In the genomic region with DNA sequence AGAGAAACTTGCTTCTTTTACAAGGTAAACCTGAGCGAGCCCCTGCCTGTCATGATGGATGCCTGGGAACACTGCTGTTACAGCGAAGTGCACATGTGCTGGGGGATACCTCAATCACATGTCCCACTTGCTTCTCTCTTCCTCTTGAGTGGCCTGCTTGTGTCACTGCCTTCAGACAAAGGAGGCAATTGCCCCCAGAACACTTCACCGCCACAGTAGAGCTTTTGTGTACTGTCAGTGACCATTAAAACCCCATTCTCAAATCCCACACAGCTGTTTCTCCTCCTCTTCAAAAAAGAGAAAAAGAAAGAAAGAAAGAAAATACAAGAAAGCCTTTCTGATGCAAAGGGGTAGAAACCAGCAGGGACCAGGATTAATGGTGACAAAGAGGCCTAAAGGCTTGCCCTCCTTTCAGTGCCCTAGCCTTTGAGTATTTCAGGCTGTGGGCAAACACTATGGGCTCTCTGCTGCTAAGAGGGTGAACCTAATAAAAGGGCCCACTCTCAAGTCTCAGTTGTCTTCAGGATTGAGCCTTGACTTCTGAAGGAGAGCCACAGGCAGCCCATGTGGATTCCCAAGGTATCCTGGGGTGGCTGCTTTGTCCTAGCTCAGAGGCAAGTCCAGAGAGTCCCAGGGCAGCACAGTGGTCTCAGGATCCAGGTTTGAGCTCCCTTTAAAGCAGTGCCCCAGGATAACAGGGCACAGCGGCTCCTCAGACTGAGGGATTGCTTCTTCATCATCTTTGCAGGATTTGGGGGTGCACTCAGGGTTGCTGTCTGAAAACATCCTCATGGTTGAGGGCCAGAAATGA, we compare ENCODE assay signal across 24 mouse cellular contexts. TPM values are rescaled to one million over a fixed set of nuclear protein-coding genes. Genes with fewer than 3 reads are reported as not detected.
DNase-seq lines count a peak whose midpoint lies in the region; ATAC-seq lines count a peak whose summit lies in the region.
"Had no signal": no experiment of that assay in that cellular context is flagged by ENCODE, and none has a peak within 500 bp of the region (broad histone marks: within the 10 kb centered on the region; RNA-seq: fewer than 3 reads in every experiment).

No protein-coding gene starts in this region.

- H3K4me3 ChIP-seq in forebrain, embryonic 11.5 days (ENCODE audit: low read depth, low read length): no peak overlapping the region
- no peak overlapping the region for H3K4me3 ChIP-seq in forebrain, embryonic 15.5 days
- no peak overlapping the region for H3K4me3 ChIP-seq in forebrain, embryonic 13.5 days
- H3K4me3 ChIP-seq in midbrain, embryonic 15.5 days: no peak overlapping the region
- no peak overlapping the region for H3K4me3 ChIP-seq in liver, embryonic 11.5 days (ENCODE audit: low read depth, low read length)
- H3K4me3 ChIP-seq: gastrocnemius, adult 2 months; heart, embryonic 12.5 days; limb, embryonic 12.5 days; lung, embryonic 15.5 days had no signal

- peaks cover 3% of the 10 kb centered on the region; the same call in 1 of the 2 replicates for H3K4me1 ChIP-seq in forebrain, embryonic 11.5 days (replicated peaks; ENCODE audit: control insufficient read depth, insufficient read depth, low read length)
- no peaks in the 10 kb centered on the region for H3K4me1 ChIP-seq in forebrain, embryonic 15.5 days
- H3K4me1 ChIP-seq in forebrain, embryonic 13.5 days: peaks cover 9% of the 10 kb centered on the region
- peaks cover 3% of the 10 kb centered on the region; the same call in 1 of the 2 replicates for H3K4me1 ChIP-seq in midbrain, embryonic 15.5 days
- peaks cover 11% of the 10 kb centered on the region; the same call in 1 of the 2 replicates for H3K4me1 ChIP-seq in liver, embryonic 11.5 days (replicated peaks; ENCODE audit: control insufficient read depth, insufficient read depth, low read length)
- H3K4me1 ChIP-seq: limb, embryonic 12.5 days; lung, embryonic 15.5 days had no signal

- no peak overlapping the region for H3K9ac ChIP-seq in forebrain, embryonic 11.5 days (ENCODE audit: low read length)
- H3K9ac ChIP-seq in forebrain, embryonic 15.5 days (replicated peaks): no peak overlapping the region
- H3K9ac ChIP-seq in forebrain, embryonic 13.5 days: no peak overlapping the region
- H3K9ac ChIP-seq in midbrain, embryonic 15.5 days: no peak overlapping the region
- no peak overlapping the region for H3K9ac ChIP-seq in liver, embryonic 11.5 days (ENCODE audit: low read depth, low read length)
- H3K9ac ChIP-seq: heart, embryonic 12.5 days; limb, embryonic 12.5 days; liver, embryonic 14.5 days; lung, embryonic 15.5 days had no signal

- H3K27me3 ChIP-seq in forebrain, embryonic 11.5 days (ENCODE audit: control insufficient read depth, insufficient read depth, low read length): peaks cover 71% of the 10 kb centered on the region
- H3K27me3 ChIP-seq in forebrain, embryonic 15.5 days: peaks cover 24% of the 10 kb centered on the region; the same call in 1 of the 2 replicates
- H3K27me3 ChIP-seq in forebrain, embryonic 13.5 days: peaks cover 74% of the 10 kb centered on the region
- H3K27me3 ChIP-seq in midbrain, embryonic 15.5 days (replicated peaks): no peaks in the 10 kb centered on the region
- H3K27me3 ChIP-seq in liver, embryonic 11.5 days (replicated peaks; ENCODE audit: control insufficient read depth, insufficient read depth, low read length): 0 out of 2 replicates have a peak, but pooled peaks cover 3% of the 10 kb centered on the region
- H3K27me3 ChIP-seq: CH12.LX; heart, embryonic 12.5 days; limb, embryonic 12.5 days; lung, embryonic 15.5 days had no signal

- no peak overlapping the region for H3K27ac ChIP-seq in forebrain, embryonic 11.5 days (ENCODE audit: low read depth, low read length)
- H3K27ac ChIP-seq in forebrain, embryonic 15.5 days (replicated peaks): no peak overlapping the region
- no peak overlapping the region for H3K27ac ChIP-seq in forebrain, embryonic 13.5 days
- H3K27ac ChIP-seq in midbrain, embryonic 15.5 days: no peak overlapping the region
- H3K27ac ChIP-seq in liver, embryonic 11.5 days (ENCODE audit: low read depth, low read length): no peak overlapping the region
- H3K27ac ChIP-seq: gastrocnemius, adult 2 months; hindbrain, postnatal 0 days; kidney, postnatal 0 days; limb, embryonic 12.5 days; liver, embryonic 14.5 days; lung, embryonic 15.5 days had no signal

- 18% methylated on average over 4 of the region's 4 CpGs for WGBS in forebrain, embryonic 11.5 days
- 15% methylated on average over 4 of the region's 4 CpGs for WGBS in forebrain, embryonic 15.5 days
- 7% methylated on average over 4 of the region's 4 CpGs for whole genome bisulfite sequencing in forebrain, embryonic 13.5 days
- 14% methylated on average over 4 of the region's 4 CpGs for WGBS in midbrain, embryonic 15.5 days
- WGBS in liver, embryonic 11.5 days: 80% methylated on average over 4 of the region's 4 CpGs

- no peaks in the 10 kb centered on the region for H3K9me3 ChIP-seq in forebrain, embryonic 11.5 days (ENCODE audit: control insufficient read depth, low read length)
- H3K9me3 ChIP-seq in forebrain, embryonic 15.5 days: no peaks in the 10 kb centered on the region
- H3K9me3 ChIP-seq in forebrain, embryonic 13.5 days (replicated peaks): no peaks in the 10 kb centered on the region
- no peaks in the 10 kb centered on the region for H3K9me3 ChIP-seq in midbrain, embryonic 15.5 days
- H3K9me3 ChIP-seq in liver, embryonic 11.5 days (ENCODE audit: control insufficient read depth, low read length): no peaks in the 10 kb centered on the region
- H3K9me3 ChIP-seq: heart, embryonic 12.5 days; limb, embryonic 12.5 days; lung, embryonic 15.5 days had no signal

- H3K36me3 ChIP-seq in forebrain, embryonic 11.5 days (ENCODE audit: control insufficient read depth, insufficient read depth, low read length): no peaks in the 10 kb centered on the region
- H3K36me3 ChIP-seq in forebrain, embryonic 15.5 days: no peaks in the 10 kb centered on the region
- no peaks in the 10 kb centered on the region for H3K36me3 ChIP-seq in forebrain, embryonic 13.5 days (ENCODE audit: poor library complexity, severe bottlenecking)
- no peaks in the 10 kb centered on the region for H3K36me3 ChIP-seq in midbrain, embryonic 15.5 days (replicated peaks)
- H3K36me3 ChIP-seq in liver, embryonic 11.5 days (ENCODE audit: control insufficient read depth, insufficient read depth, low read length): no peaks in the 10 kb centered on the region
- H3K36me3 ChIP-seq: heart, embryonic 12.5 days; limb, embryonic 12.5 days; lung, embryonic 15.5 days had no signal

- no peak for DNase-seq in forebrain, embryonic 11.5 days (ENCODE audit: low spot score)
- DNase-seq in embryo, embryonic 10 days (ENCODE audit: low spot score): peak; percentile 52
- no peak for DNase-seq in liver, embryonic 11.5 days (ENCODE audit: low spot score)
- DNase-seq in gastrocnemius, adult 18-20 months (ENCODE audit: low spot score): no peak
- no peak for DNase-seq in urinary bladder, postnatal 10 days (ENCODE audit: low spot score)
- DNase-seq: adrenal gland, postnatal 14 days; cerebellum, adult 18-20 months; gastrocnemius, adult 2 months; lung, postnatal 4 days; thymus, adult 2 months had no signal

- peak; percentile 83 for ATAC-seq in forebrain, embryonic 11.5 days (replicated peaks; ENCODE audit: low FRiP score)
- ATAC-seq in forebrain, embryonic 15.5 days (replicated peaks): no peak
- peak; percentile 50; the same call in 1 of the 2 replicates for ATAC-seq in forebrain, embryonic 13.5 days
- peak; percentile 37; the same call in 1 of the 2 replicates for ATAC-seq in midbrain, embryonic 15.5 days (replicated peaks)
- no peak for ATAC-seq in liver, embryonic 11.5 days (replicated peaks; ENCODE audit: low FRiP score)
- ATAC-seq: intestine, postnatal 0 days had no signal

- no peak overlapping the region for H3K4me2 ChIP-seq in forebrain, embryonic 11.5 days (ENCODE audit: low read depth, low read length, severe bottlenecking)
- H3K4me2 ChIP-seq in forebrain, embryonic 15.5 days (replicated peaks): no peak overlapping the region
- H3K4me2 ChIP-seq in forebrain, embryonic 13.5 days: no peak overlapping the region
- no peak overlapping the region for H3K4me2 ChIP-seq in midbrain, embryonic 15.5 days
- H3K4me2 ChIP-seq in liver, embryonic 11.5 days: no peak overlapping the region
- H3K4me2 ChIP-seq: heart, embryonic 12.5 days; limb, embryonic 12.5 days; lung, embryonic 15.5 days had no signal

RNA-seq across cellular contexts. Expression of gene Nrip3, which starts 31.7 kb away (rescaled TPM):
- polyA plus RNA-seq in forebrain, embryonic 11.5 days (2014; fragmentation: Nextera tagmentation; extraction: Ambion mirVana): 0.83 and 0.87 TPM in 2 replicates
- polyA plus RNA-seq in forebrain, embryonic 15.5 days (2015; fragmentation: Nextera tagmentation; extraction: Ambion mirVana): 6.1 and 6.4 TPM in 2 replicates
- 2.7 TPM in 2 replicates for polyA plus RNA-seq in forebrain, embryonic 13.5 days (2015; fragmentation: Nextera tagmentation; extraction: Ambion mirVana)
- 7.2 and 8.4 TPM in 2 replicates for polyA plus RNA-seq in midbrain, embryonic 15.5 days (2015; fragmentation: Nextera tagmentation; extraction: Ambion mirVana)
- 0.30 and 0.52 TPM in 2 replicates for polyA plus RNA-seq in liver, embryonic 11.5 days (2014; fragmentation: Nextera tagmentation; extraction: Ambion mirVana)
- under 1 TPM; 0.09 to 0.31 TPM for total RNA-seq in gastrocnemius, adult 18-20 months (2021)
- total RNA-seq: gastrocnemius, adult 2 months; granulocyte monocyte progenitor cell, adult 5-6 weeks; MEL had no signal

RNA-seq across cellular contexts. Expression of gene Scube2, which starts 51.9 kb away (rescaled TPM):
- 2.3 and 2.5 TPM in 2 replicates for polyA plus RNA-seq in forebrain, embryonic 11.5 days (2014; fragmentation: Nextera tagmentation; extraction: Ambion mirVana)
- polyA plus RNA-seq in forebrain, embryonic 15.5 days (2015; fragmentation: Nextera tagmentation; extraction: Ambion mirVana): 0.79 and 0.92 TPM in 2 replicates
- polyA plus RNA-seq in forebrain, embryonic 13.5 days (2015; fragmentation: Nextera tagmentation; extraction: Ambion mirVana): 0.77 and 0.79 TPM in 2 replicates
- 1.7 and 2.2 TPM in 2 replicates for polyA plus RNA-seq in midbrain, embryonic 15.5 days (2015; fragmentation: Nextera tagmentation; extraction: Ambion mirVana)
- polyA plus RNA-seq in liver, embryonic 11.5 days (2014; fragmentation: Nextera tagmentation; extraction: Ambion mirVana): 0.38 and 0.44 TPM in 2 replicates
- total RNA-seq in gastrocnemius, adult 18-20 months (2021): 1 to 10 TPM; 2.1 to 3.7 TPM
- total RNA-seq: CH12.LX; granulocyte monocyte progenitor cell, adult 5-6 weeks; neutrophil, adult 5-6 weeks had no signal

Comparison
In these comparisons a context has a peak if more than half of its experiments do, and no peak if none do; other contexts are left out.
1. ATAC-seq: peak in forebrain, embryonic 11.5 days (single experiment), forebrain, embryonic 13.5 days (single experiment) and midbrain, embryonic 15.5 days (single experiment); none in forebrain, embryonic 15.5 days (single experiment) and liver, embryonic 11.5 days (single experiment).